Mouse (Mus musculus): ENCODE results near the gene Cdk17. TPM values are rescaled to one million over a fixed set of nuclear protein-coding genes. Genes with fewer than 3 reads are reported as not detected.

Gene Cdk17
- 106 TPM for total RNA-seq (2023)

DNA sequence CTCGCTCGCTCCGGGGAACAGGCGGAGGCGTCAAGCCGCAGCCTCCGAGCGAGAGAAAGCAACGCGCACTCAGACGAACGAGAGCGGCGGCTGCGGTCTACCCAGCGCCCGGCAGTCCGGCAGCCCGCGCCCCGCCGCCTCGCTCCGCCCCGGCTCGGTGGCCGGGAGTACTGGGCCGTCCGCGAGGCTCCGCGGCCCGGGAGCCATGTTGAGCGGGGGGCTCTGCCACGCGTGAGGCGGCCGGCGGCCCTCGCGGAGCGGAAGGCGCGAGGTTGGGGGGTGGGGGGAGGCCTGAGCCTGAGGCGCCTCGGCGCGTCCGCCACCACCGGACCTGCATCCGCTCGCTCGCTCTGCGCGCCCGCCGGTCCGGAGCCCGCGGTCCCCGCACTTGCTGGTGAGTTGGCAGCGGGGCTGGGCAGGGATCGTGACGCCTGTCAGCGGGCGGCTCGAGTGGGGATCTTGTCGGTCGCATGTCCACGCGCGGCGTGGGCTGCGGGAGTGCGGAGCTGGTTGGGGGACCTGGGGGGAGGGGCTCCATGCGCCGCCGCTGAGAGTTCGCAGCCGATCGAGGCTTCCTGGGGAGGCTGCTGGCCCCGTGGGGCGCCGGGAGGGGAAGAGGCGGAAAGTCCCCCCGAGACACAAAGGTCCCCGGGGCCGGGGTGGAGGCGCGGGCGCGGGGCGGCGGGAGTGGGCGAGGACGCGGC, at the start of gene Cdk17:
TSS of gene Cdk17 (plus strand) at position 69 of the 704 bp plus-strand sequence.

DNA sequence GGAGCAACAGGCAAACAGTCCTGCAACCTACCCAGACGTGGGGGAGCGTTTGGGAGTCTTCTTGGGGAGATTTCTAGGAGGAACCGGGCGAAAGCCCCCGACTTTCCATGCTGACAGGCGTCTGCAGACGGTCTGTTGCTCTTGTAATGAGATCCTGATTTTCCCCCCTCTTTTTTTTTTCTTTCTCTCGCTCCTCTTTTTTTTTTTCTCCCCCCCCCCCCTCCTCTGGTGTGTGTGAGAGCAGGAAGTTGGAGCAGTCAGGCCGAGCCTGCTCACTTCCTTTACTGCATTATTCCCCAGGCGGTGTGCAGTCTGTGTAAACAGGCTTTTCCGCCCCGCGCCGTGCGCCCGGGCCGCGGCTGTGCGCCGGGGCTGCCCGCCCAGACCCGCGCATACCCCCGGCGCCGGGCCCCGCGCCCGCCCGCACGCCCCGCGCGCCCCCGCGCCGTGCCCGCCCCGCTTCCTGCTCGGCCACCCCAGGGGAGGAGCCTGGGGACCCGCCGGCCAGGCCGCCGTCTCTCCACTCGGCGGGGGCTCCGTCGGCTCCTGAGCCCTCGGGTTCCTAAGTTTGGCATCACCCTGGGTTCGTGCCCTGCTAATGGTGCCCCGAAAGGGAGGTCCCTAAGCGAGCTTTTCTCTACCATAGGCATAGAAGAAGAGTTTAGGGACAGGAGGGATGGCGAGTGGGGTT, 150.2 kb downstream of the Cdk17 start, which contains the start of gene Elk3:
TSS of gene Elk3 (minus strand) at position 415 of the 691 bp plus-strand sequence.

Other genes starting within 250 kb of the Cdk17 start
- 1.1 TPM for gene Cfap54, start 79.3 kb upstream of the Cdk17 start, total RNA-seq (2023)
- gene Elk3, start 150.3 kb downstream of the Cdk17 start, total RNA-seq (2023): 49.5 TPM

Data from CD4-positive naive resting alpha-beta T cell, adult 57 days (primary cell).